In genomic region chr13:81980094-81980493, GRCm38 (mm10) we compare ENCODE assay signal across 26 mouse cellular contexts.
DNase-seq lines count a peak whose midpoint lies in the region; ATAC-seq and TF ChIP-seq lines count a peak whose summit lies in the region.
"Had no signal": no experiment of that assay in that cellular context is flagged by ENCODE, and none has a peak within 500 bp of the region (broad histone marks: within the 10 kb centered on the region; RNA-seq: fewer than 3 reads in every experiment).

No protein-coding gene starts in this region.

- H3K9me3 ChIP-seq in forebrain, postnatal 0 days (ENCODE audit: low read length): no peaks in the 10 kb centered on the region
- H3K9me3 ChIP-seq in forebrain, embryonic 13.5 days (replicated peaks): no peaks in the 10 kb centered on the region
- H3K9me3 ChIP-seq: embryonic facial prominence, embryonic 12.5 days; heart, embryonic 13.5 days; limb, embryonic 12.5 days; megakaryocyte, embryonic 14.5 days; midbrain, embryonic 13.5 days had no signal

- peak; percentile 77 for ATAC-seq in forebrain, postnatal 0 days
- ATAC-seq in forebrain, embryonic 13.5 days: no peak
- ATAC-seq: forebrain, embryonic 16.5 days; intestine, postnatal 0 days; liver, postnatal 0 days; midbrain, embryonic 13.5 days; Patski had no signal

- H3K4me2 ChIP-seq in forebrain, postnatal 0 days (ENCODE audit: low read depth): no peak overlapping the region
- H3K4me2 ChIP-seq in forebrain, embryonic 13.5 days: no peak overlapping the region
- H3K4me2 ChIP-seq: embryonic facial prominence, embryonic 12.5 days; heart, embryonic 13.5 days; limb, embryonic 12.5 days; liver, embryonic 11.5 days; midbrain, embryonic 13.5 days had no signal

- no peak overlapping the region for H3K9ac ChIP-seq in forebrain, postnatal 0 days
- no peak overlapping the region for H3K9ac ChIP-seq in forebrain, embryonic 13.5 days
- H3K9ac ChIP-seq: embryonic facial prominence, embryonic 12.5 days; heart, embryonic 13.5 days; limb, embryonic 12.5 days; liver, postnatal 0 days; midbrain, embryonic 13.5 days had no signal

- H3K27me3 ChIP-seq in forebrain, postnatal 0 days (ENCODE audit: insufficient read depth, low read length): no peaks in the 10 kb centered on the region
- no peaks in the 10 kb centered on the region for H3K27me3 ChIP-seq in forebrain, embryonic 13.5 days
- H3K27me3 ChIP-seq: embryonic facial prominence, embryonic 12.5 days; heart, embryonic 13.5 days; limb, embryonic 12.5 days; megakaryocyte, embryonic 14.5 days; midbrain, embryonic 13.5 days; Patski had no signal

- TF ChIP-seq CTCF in forebrain, postnatal 0 days (IDR thresholded peaks at IDR 0.05; ENCODE audit: low read depth): no peak
- no peak for TF ChIP-seq CTCF in left cerebral cortex, adult 2 months (IDR thresholded peaks at IDR 0.05)

- no peak overlapping the region for H3K27ac ChIP-seq in forebrain, postnatal 0 days (ENCODE audit: low read depth, low read length)
- H3K27ac ChIP-seq in forebrain, embryonic 13.5 days: no peak overlapping the region
- H3K27ac ChIP-seq in left cerebral cortex, adult 2 months: no peak overlapping the region
- H3K27ac ChIP-seq: embryonic facial prominence, embryonic 12.5 days; heart, adult 2 months; heart, embryonic 13.5 days; limb, embryonic 12.5 days; midbrain, embryonic 13.5 days; stomach, postnatal 0 days had no signal

- peak; percentile 69 for DNase-seq in forebrain, postnatal 0 days
- DNase-seq in left cerebral cortex, postnatal 14 days (ENCODE audit: low spot score in 2 of 2): peak; percentile 9 to 15
- DNase-seq in left cerebral cortex, adult 2 months (ENCODE audit: extremely low spot score in 1 of 2, low spot score in 2 of 2): no peak
- DNase-seq in brain, adult 2 months (ENCODE audit: low read depth, low spot score): peak; percentile 43
- peak; percentile 16 to 18 for DNase-seq in layer of hippocampus, postnatal 36 days
- no peak for DNase-seq in ovary, postnatal 10 days (ENCODE audit: low spot score)
- DNase-seq: adrenal gland, postnatal 36 days; cerebellum, adult 2 months; cerebellum, postnatal 25 days; gastrocnemius, postnatal 36 days; heart, adult 2 months; heart, postnatal 14 days; kidney, postnatal 25 days; liver, postnatal 0 days; lung, postnatal 36 days had no signal

- H3K4me3 ChIP-seq in forebrain, postnatal 0 days (ENCODE audit: low read depth, low read length): no peak overlapping the region
- no peak overlapping the region for H3K4me3 ChIP-seq in forebrain, embryonic 13.5 days
- no peak overlapping the region for H3K4me3 ChIP-seq in left cerebral cortex, adult 2 months
- H3K4me3 ChIP-seq: embryonic facial prominence, embryonic 12.5 days; heart, adult 2 months; heart, embryonic 13.5 days; limb, embryonic 12.5 days; megakaryocyte, embryonic 14.5 days; midbrain, embryonic 13.5 days had no signal

- WGBS in forebrain, postnatal 0 days: 60% methylated on average over 5 of the region's 5 CpGs
- WGBS in forebrain, embryonic 13.5 days: 89% methylated on average over 5 of the region's 5 CpGs

- intact Hi-C loops in left cerebral cortex, postnatal 14 days (cut with DNase I): no loop called here
- intact Hi-C loops in left cerebral cortex, adult 2 months (cut with DNase I): no loop called here

- H3K4me1 ChIP-seq in forebrain, postnatal 0 days (ENCODE audit: insufficient read depth): 0 out of 2 replicates have a peak, but pooled peaks cover 2% of the 10 kb centered on the region
- H3K4me1 ChIP-seq in forebrain, embryonic 13.5 days: no peaks in the 10 kb centered on the region
- H3K4me1 ChIP-seq: embryonic facial prominence, embryonic 12.5 days; heart, embryonic 13.5 days; limb, embryonic 12.5 days; megakaryocyte, embryonic 14.5 days; midbrain, embryonic 13.5 days had no signal

- no peaks in the 10 kb centered on the region for H3K36me3 ChIP-seq in forebrain, postnatal 0 days (ENCODE audit: insufficient read depth)
- no peaks in the 10 kb centered on the region for H3K36me3 ChIP-seq in forebrain, embryonic 13.5 days (ENCODE audit: poor library complexity, severe bottlenecking)
- H3K36me3 ChIP-seq: embryonic facial prominence, embryonic 12.5 days; heart, embryonic 13.5 days; limb, embryonic 12.5 days; midbrain, embryonic 13.5 days had no signal

Comparison
In these comparisons a context has a peak if more than half of its experiments do, and no peak if none do; other contexts are left out.
1. DNase-seq: peak in forebrain, postnatal 0 days (single experiment), left cerebral cortex, postnatal 14 days (2 of 2), brain, adult 2 months (single experiment) and layer of hippocampus, postnatal 36 days (2 of 2); none in left cerebral cortex, adult 2 months (0 of 2) and ovary, postnatal 10 days (single experiment).